Mouse (Mus musculus): ENCODE results near the gene Trpm3. TPM values are rescaled to one million over a fixed set of nuclear protein-coding genes. Genes with fewer than 3 reads are reported as not detected.

The Trpm3 gene
- polyA plus RNA-seq, 1 experiment, result 0.12 TPM

DNA sequence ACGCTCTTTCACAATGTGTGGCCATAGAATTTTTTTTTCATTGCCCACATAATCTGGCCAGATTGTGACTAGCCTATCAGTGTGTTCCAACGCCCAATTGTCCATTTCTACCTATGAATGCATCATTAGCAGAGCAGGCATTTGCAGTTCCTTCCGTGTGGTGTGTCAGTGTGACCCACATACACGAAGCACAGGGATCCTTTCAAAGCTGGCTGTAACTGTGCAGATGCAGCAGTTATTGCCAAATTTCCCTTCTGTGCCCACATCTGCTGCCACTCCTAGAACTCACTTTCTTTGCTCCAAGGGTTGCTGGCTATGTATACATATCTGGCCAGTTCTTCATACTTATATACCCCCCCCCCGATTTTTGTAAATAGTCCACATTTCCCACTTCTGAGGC lies 834.9 kb downstream of the Trpm3 start:
- no peak for TF ChIP-seq CTCF (IDR thresholded peaks at IDR 0.05; ENCODE audit: insufficient read depth, low read length)
- no peak for TF ChIP-seq POLR2A (IDR thresholded peaks at IDR 0.05; ENCODE audit: borderline replicate concordance, extremely low read depth, low read depth, low read length)
- Histone ChIP-seq H3K4me1 (ENCODE audit: control insufficient read depth, insufficient read depth, low read length) (no peaks in the 10 kb centered on the region), H3K4me3 (replicated peaks; ENCODE audit: extremely low read depth, low read depth, low read length) (no peak overlapping the region)
- 84% methylated on average over 5 of the region's 5 CpGs for WGBS
- no peak for DNase-seq

DNA sequence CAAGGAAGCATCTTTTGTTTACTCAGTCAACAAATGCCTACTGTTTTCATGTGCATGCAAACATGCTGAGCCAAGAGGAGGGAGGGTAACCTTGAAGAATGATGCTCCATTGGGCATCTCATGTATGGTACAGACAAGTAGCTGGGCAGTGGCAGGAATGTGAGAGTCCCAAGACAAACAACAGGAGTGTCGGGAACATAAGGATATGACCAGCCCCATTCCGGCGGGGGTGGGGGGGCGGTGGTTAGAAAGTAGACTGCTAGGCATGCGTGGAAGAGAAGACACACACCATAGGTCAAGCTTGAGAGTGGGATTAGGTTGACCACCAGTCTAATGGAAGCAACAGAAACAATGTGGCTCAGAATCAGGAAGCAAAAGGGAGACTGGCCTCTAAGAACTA lies 837.0 kb downstream of the Trpm3 start:
- TF ChIP-seq CTCF (IDR thresholded peaks at IDR 0.05; ENCODE audit: insufficient read depth, low read length) (no peak), POLR2A (IDR thresholded peaks at IDR 0.05; ENCODE audit: borderline replicate concordance, extremely low read depth, low read depth, low read length) (no peak)
- Histone ChIP-seq H3K4me1 (ENCODE audit: control insufficient read depth, insufficient read depth, low read length) (no peaks in the 10 kb centered on the region), H3K4me3 (replicated peaks; ENCODE audit: extremely low read depth, low read depth, low read length) (no peak overlapping the region)
- WGBS, result 85% methylated on average over 5 of the region's 5 CpGs
- DNase-seq, result no peak

DNA sequence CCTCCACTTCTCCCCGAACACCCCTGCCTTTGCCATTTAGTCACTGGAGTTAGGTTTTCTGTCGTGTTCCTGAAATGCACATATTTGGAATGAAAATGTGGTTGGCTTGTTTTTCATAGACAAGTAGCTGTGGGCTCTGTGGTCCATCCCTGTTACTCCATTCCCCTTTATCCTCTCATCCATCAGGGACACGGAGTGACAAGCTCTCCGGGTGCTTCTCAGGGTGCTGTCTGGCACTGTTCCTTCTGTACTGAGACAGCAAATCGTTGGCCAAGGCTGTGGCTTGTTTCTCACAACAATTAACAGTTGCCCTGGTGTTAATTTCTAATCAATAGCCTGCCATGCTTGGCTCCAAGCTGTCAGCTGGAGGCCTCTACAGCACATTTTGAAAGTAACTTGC lies 838.7 kb downstream of the Trpm3 start:
- no peak for DNase-seq
- H3K4me1 ChIP-seq (ENCODE audit: control insufficient read depth, insufficient read depth, low read length), result no peaks in the 10 kb centered on the region
- no peak overlapping the region for H3K4me3 ChIP-seq (replicated peaks; ENCODE audit: extremely low read depth, low read depth, low read length)
- no peak for TF ChIP-seq CTCF (IDR thresholded peaks at IDR 0.05; ENCODE audit: insufficient read depth, low read length)
- WGBS, result 48% methylated on average over 5 of the region's 5 CpGs

DNA sequence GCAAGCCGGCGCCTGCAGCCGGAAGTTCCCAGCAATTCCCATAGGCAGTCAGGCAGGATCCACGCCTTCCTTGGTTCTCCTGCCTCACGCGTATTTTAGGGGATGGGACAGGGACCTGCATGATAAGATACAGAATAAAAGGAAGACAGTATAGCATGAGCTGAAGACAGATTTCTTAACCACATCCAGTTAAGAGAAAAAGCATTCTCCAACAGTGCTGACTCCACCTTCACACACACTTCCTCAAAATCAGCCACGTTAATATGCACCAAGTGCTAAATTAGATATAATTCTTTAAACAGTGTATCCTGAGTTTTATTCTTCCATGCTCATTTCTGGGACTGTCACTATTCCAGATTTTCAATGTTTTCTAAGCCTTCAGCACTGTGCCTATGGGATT lies 839.9 kb downstream of the Trpm3 start:
- TF ChIP-seq POLR2A (IDR thresholded peaks at IDR 0.05; ENCODE audit: borderline replicate concordance, extremely low read depth, low read depth, low read length), result no peak
- TF ChIP-seq CTCF (IDR thresholded peaks at IDR 0.05; ENCODE audit: insufficient read depth, low read length), result no peak
- Histone ChIP-seq H3K4me1 (ENCODE audit: control insufficient read depth, insufficient read depth, low read length) (no peaks in the 10 kb centered on the region), H3K4me3 (replicated peaks; ENCODE audit: extremely low read depth, low read depth, low read length) (no peak overlapping the region)
- DNase-seq, result no peak
- WGBS, result 85% methylated on average over 7 of the region's 7 CpGs

DNA sequence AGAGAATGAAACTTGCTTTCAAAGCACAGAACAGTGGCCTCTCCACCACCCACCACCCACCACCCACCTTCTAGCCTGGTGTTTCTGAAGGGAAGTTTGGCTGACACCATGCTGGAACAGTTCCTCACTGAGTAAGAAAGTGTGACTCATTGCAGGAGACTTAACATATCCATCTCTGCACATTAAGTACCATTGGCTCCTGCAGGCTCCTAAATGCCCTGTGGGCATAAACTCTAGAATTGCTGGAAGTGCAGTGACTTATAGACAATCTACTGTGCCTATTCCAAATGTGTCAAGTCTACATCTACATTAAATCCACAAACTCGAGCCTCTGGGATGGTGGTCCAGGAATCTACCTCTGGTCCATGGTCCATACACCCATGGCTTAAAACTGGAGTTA lies 840.3 kb downstream of the Trpm3 start:
- 56% methylated on average over 1 of the region's 1 CpGs for WGBS
- no peaks in the 10 kb centered on the region for H3K4me1 ChIP-seq (ENCODE audit: control insufficient read depth, insufficient read depth, low read length)
- TF ChIP-seq POLR2A (IDR thresholded peaks at IDR 0.05; ENCODE audit: borderline replicate concordance, extremely low read depth, low read depth, low read length), result no peak
- TF ChIP-seq CTCF (IDR thresholded peaks at IDR 0.05; ENCODE audit: insufficient read depth, low read length), result no peak
- no peak for DNase-seq
- H3K4me3 ChIP-seq (replicated peaks; ENCODE audit: extremely low read depth, low read depth, low read length), result no peak overlapping the region

DNA sequence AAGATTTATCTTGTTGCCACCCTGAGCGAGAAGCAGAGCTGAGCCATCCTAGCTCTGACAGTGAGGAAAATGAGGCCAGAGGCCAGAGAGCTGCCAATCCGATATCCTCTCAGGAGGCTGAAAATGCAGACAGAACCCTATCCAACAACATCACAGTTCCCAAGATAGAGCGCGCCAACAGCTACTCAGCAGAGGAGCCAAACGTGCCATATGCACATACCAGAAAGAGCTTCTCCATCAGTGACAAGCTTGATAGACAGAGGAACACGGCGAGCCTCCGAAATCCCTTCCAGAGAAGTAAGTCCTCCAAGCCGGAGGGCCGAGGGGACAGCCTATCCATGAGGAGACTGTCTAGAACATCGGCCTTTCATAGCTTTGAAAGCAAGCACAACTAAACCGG lies 849.1 kb downstream of the Trpm3 start:
- H3K4me1 ChIP-seq (ENCODE audit: control insufficient read depth, insufficient read depth, low read length), result no peaks in the 10 kb centered on the region
- 92% methylated on average over 12 of the region's 12 CpGs for WGBS
- no peak for TF ChIP-seq POLR2A (IDR thresholded peaks at IDR 0.05; ENCODE audit: borderline replicate concordance, extremely low read depth, low read depth, low read length)
- TF ChIP-seq CTCF (IDR thresholded peaks at IDR 0.05; ENCODE audit: insufficient read depth, low read length), result no peak
- DNase-seq, result no peak
- H3K4me3 ChIP-seq (replicated peaks; ENCODE audit: extremely low read depth, low read depth, low read length), result no peak overlapping the region

DNA sequence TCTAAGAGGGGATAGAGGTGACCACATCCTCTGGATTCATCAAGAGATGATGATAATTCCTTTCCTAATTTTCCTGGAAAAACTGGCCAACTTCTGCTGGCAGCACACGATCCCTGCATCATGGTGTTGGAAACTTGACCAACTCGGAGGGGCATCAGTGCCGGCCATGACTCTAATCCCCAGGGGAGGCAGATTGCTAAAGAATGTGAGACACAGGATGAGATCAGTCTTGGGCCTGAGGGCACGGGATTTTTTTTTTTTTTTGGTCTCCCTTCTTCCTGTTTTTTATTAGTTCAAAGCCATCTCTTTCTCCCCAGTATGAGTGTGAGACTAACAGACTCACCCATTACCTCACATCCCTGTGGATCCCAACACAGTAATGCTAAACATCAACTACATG lies 855.1 kb downstream of the Trpm3 start:
- Histone ChIP-seq H3K4me1 (ENCODE audit: control insufficient read depth, insufficient read depth, low read length) (no peaks in the 10 kb centered on the region), H3K4me3 (replicated peaks; ENCODE audit: extremely low read depth, low read depth, low read length) (no peak overlapping the region)
- 62% methylated on average over 4 of the region's 4 CpGs for WGBS
- no peak for TF ChIP-seq POLR2A (IDR thresholded peaks at IDR 0.05; ENCODE audit: borderline replicate concordance, extremely low read depth, low read depth, low read length)
- no peak for TF ChIP-seq CTCF (IDR thresholded peaks at IDR 0.05; ENCODE audit: insufficient read depth, low read length)
- no peak for DNase-seq

DNA sequence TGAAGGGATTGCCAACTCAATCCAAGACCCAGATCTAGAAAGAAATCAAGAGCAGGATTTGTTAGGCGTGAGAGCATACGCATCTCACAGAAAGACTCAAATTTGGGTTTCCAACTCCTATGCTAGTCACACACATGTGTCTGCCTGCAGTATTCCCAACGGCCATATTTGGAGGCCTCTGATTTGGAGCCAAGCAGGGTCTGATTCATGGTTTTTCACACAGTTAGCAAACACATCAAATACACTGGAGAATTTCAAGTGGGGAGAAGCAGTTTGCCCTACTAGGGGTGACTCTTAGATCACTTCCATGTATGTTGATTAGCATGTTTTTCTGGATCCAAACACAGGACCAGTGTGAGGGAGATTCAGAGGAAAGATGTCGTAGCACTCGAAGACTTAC lies 855.7 kb downstream of the Trpm3 start:
- Histone ChIP-seq H3K4me1 (ENCODE audit: control insufficient read depth, insufficient read depth, low read length) (no peaks in the 10 kb centered on the region), H3K4me3 (replicated peaks; ENCODE audit: extremely low read depth, low read depth, low read length) (no peak overlapping the region)
- 82% methylated on average over 5 of the region's 5 CpGs for WGBS
- TF ChIP-seq POLR2A (IDR thresholded peaks at IDR 0.05; ENCODE audit: borderline replicate concordance, extremely low read depth, low read depth, low read length), result no peak
- no peak for TF ChIP-seq CTCF (IDR thresholded peaks at IDR 0.05; ENCODE audit: insufficient read depth, low read length)
- no peak for DNase-seq

DNA sequence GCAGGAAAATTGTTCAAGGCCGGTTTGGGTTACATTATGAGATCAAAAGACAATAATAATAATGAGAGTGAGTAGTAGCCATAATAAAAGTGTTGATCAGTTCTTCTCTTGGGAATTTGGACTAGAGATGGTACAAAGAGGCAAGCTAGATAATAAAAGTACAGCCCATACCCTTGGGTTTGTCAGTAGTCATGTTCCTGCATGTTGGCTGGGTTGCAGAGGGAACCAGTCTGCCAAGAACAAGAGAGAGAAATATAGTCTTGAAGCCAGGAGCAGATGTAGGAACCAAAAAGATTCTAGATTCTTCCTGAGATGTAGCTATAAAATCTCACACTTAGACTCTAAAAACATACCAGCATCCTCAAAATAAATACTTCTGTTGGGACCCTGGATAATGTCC lies 861.4 kb downstream of the Trpm3 start:
- H3K4me1 ChIP-seq (ENCODE audit: control insufficient read depth, insufficient read depth, low read length), result no peaks in the 10 kb centered on the region
- 91% methylated on average over 1 of the region's 1 CpGs for WGBS
- no peak overlapping the region for H3K4me3 ChIP-seq (replicated peaks; ENCODE audit: extremely low read depth, low read depth, low read length)
- no peak for DNase-seq
- no peak for TF ChIP-seq CTCF (IDR thresholded peaks at IDR 0.05; ENCODE audit: insufficient read depth, low read length)

DNA sequence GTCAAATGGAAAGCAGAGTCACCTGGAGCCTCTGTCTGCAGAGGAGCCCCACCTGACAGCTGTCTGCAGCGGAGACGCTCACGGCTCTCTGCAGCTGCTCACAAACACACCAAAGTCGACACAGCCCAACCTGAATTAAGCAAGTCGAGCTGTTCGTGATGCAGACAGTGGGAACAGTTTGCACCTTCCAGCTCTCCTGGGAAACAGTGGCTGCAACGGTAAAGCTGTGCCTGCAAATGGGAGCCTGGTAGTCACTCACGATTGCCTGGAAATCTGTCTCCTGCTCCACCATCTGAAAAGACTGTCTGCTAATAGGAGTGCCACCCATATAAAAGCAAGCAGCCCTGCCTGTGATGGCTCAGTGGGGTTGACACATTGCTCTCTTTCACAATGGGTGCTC lies 865.0 kb downstream of the Trpm3 start:
- no peak for TF ChIP-seq POLR2A (IDR thresholded peaks at IDR 0.05; ENCODE audit: borderline replicate concordance, extremely low read depth, low read depth, low read length)
- no peak for TF ChIP-seq CTCF (IDR thresholded peaks at IDR 0.05; ENCODE audit: insufficient read depth, low read length)
- DNase-seq, result no peak
- Histone ChIP-seq H3K4me1 (ENCODE audit: control insufficient read depth, insufficient read depth, low read length) (no peaks in the 10 kb centered on the region; the same call in 1 of the 2 replicates), H3K4me3 (replicated peaks; ENCODE audit: extremely low read depth, low read depth, low read length) (no peak overlapping the region)
- WGBS, result 50% methylated on average over 8 of the region's 8 CpGs

DNA sequence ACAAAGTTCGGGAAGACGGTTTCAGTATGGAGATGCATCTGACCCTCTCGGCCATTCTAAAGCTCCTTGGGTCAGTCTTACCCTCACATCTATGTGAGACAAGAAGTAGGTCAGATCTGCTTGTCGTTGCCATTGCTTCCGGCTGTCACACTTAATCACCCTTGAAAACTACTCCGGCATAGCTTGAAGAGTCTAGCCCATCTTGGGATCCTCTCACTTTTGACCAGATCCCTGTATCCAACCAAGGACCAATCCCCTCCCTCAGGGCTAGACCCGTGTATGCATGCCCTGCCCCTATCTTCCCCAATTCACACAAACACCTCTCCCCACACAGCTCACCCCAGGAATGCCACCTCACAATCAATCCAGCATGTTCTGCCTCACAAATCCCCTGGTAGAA lies 867.0 kb downstream of the Trpm3 start:
- 92% methylated on average over 7 of the region's 7 CpGs for WGBS
- no peak for DNase-seq
- TF ChIP-seq CTCF (IDR thresholded peaks at IDR 0.05; ENCODE audit: insufficient read depth, low read length), result no peak
- no peak for TF ChIP-seq POLR2A (IDR thresholded peaks at IDR 0.05; ENCODE audit: borderline replicate concordance, extremely low read depth, low read depth, low read length)
- H3K4me1 ChIP-seq (ENCODE audit: control insufficient read depth, insufficient read depth, low read length), result no peaks in the 10 kb centered on the region; the same call in 1 of the 2 replicates
- no peak overlapping the region for H3K4me3 ChIP-seq (replicated peaks; ENCODE audit: extremely low read depth, low read depth, low read length)

Data from lung, adult 2 months (tissue).